18 mouse cellular contexts compared by ENCODE assay signal in genomic region chr15:103259989-103260388, GRCm38 (mm10). TPM values are rescaled to one million over a fixed set of nuclear protein-coding genes. Genes with fewer than 3 reads are reported as not detected.
DNase-seq lines count a peak whose midpoint lies in the region; ATAC-seq lines count a peak whose summit lies in the region.
"Had no signal": no experiment of that assay in that cellular context is flagged by ENCODE, and none has a peak within 500 bp of the region (broad histone marks: within the 10 kb centered on the region; RNA-seq: fewer than 3 reads in every experiment).

No protein-coding gene starts in this region.

- H3K36me3 ChIP-seq in embryonic facial prominence, embryonic 14.5 days (ENCODE audit: control insufficient read depth, insufficient read depth, low read length) = no peaks in the 10 kb centered on the region
- H3K36me3 ChIP-seq in embryonic facial prominence, embryonic 10.5 days (replicated peaks) = no peaks in the 10 kb centered on the region
- peaks cover 2% of the 10 kb centered on the region for H3K36me3 ChIP-seq in megakaryocyte, embryonic 14.5 days (replicated peaks; ENCODE audit: low read length)
- H3K36me3 ChIP-seq: forebrain, embryonic 10.5 days; G1E; heart, embryonic 12.5 days had no signal

- no peak for ATAC-seq in embryonic facial prominence, embryonic 14.5 days (ENCODE audit: low read depth)
- no peak for ATAC-seq in megakaryocyte, adult 5-6 weeks (ENCODE audit: poor library complexity, severe bottlenecking)
- peak; percentile 24 for ATAC-seq in megakaryocyte progenitor cell, adult 5-6 weeks (replicated peaks; ENCODE audit: poor library complexity)
- no peak for ATAC-seq in CD4-positive, CD25-positive, alpha-beta regulatory T cell, adult 4 months
- ATAC-seq: hindbrain, embryonic 16.5 days had no signal

- H3K4me3 ChIP-seq in embryonic facial prominence, embryonic 14.5 days (ENCODE audit: low read depth, low read length) = no peak overlapping the region
- H3K4me3 ChIP-seq in embryonic facial prominence, embryonic 10.5 days = no peak overlapping the region
- H3K4me3 ChIP-seq in megakaryocyte, embryonic 14.5 days (replicated peaks) = peak overlapping the region; percentile 82
- H3K4me3 ChIP-seq: forebrain, embryonic 10.5 days; gastrocnemius, adult 2 months; heart, embryonic 12.5 days; myocyte had no signal

- H3K27ac ChIP-seq in embryonic facial prominence, embryonic 14.5 days (replicated peaks; ENCODE audit: low read depth, low read length) = no peak overlapping the region
- no peak overlapping the region for H3K27ac ChIP-seq in embryonic facial prominence, embryonic 10.5 days (replicated peaks)
- H3K27ac ChIP-seq: forebrain, embryonic 10.5 days; gastrocnemius, adult 2 months had no signal

- H3K4me1 ChIP-seq in embryonic facial prominence, embryonic 14.5 days (ENCODE audit: control insufficient read depth, insufficient read depth, low read length) = peaks cover 15% of the 10 kb centered on the region
- peaks cover 15% of the 10 kb centered on the region for H3K4me1 ChIP-seq in embryonic facial prominence, embryonic 10.5 days
- H3K4me1 ChIP-seq in megakaryocyte, embryonic 14.5 days = peaks cover 90% of the 10 kb centered on the region

- no peak overlapping the region for H3K4me2 ChIP-seq in embryonic facial prominence, embryonic 14.5 days (ENCODE audit: low read depth, low read length)
- H3K4me2 ChIP-seq: heart, embryonic 12.5 days had no signal

- 37% methylated on average over 1 of the region's 1 CpGs for WGBS in embryonic facial prominence, embryonic 14.5 days
- whole genome bisulfite sequencing in embryonic facial prominence, embryonic 10.5 days = 60% methylated on average over 1 of the region's 1 CpGs

- no peak overlapping the region for H3K9ac ChIP-seq in embryonic facial prominence, embryonic 14.5 days (ENCODE audit: low read depth, low read length)
- H3K9ac ChIP-seq: heart, embryonic 12.5 days had no signal

- peak; percentile 64 for DNase-seq in embryonic facial prominence, embryonic 14.5 days (ENCODE audit: low spot score)
- DNase-seq in embryonic facial prominence, embryonic 10.5 days (ENCODE audit: low spot score) = no peak
- peak; percentile 29 to 60 for DNase-seq in kidney, postnatal 36 days
- no peak for DNase-seq in cerebellum, postnatal 36 days
- DNase-seq: adrenal gland, adult 2 months; gastrocnemius, adult 2 months; right cerebral cortex, postnatal 4 days had no signal

- no peaks in the 10 kb centered on the region for H3K9me3 ChIP-seq in embryonic facial prominence, embryonic 14.5 days (ENCODE audit: control insufficient read depth, low read length)
- no peaks in the 10 kb centered on the region for H3K9me3 ChIP-seq in embryonic facial prominence, embryonic 10.5 days
- H3K9me3 ChIP-seq in megakaryocyte, embryonic 14.5 days = no peaks in the 10 kb centered on the region
- H3K9me3 ChIP-seq: forebrain, embryonic 10.5 days; G1E; heart, embryonic 12.5 days had no signal

- H3K27me3 ChIP-seq in embryonic facial prominence, embryonic 14.5 days (replicated peaks; ENCODE audit: control insufficient read depth, insufficient read depth, low read length) = no peaks in the 10 kb centered on the region
- peaks cover 15% of the 10 kb centered on the region for H3K27me3 ChIP-seq in embryonic facial prominence, embryonic 10.5 days (replicated peaks; ENCODE audit: low read depth, poor library complexity, severe bottlenecking)
- H3K27me3 ChIP-seq in megakaryocyte, embryonic 14.5 days (replicated peaks) = no peaks in the 10 kb centered on the region
- H3K27me3 ChIP-seq: heart, embryonic 12.5 days had no signal

RNA-seq across cellular contexts. Expression of gene Nfe2, which starts 1.8 kb away (rescaled TPM):
- polyA plus RNA-seq in embryonic facial prominence, embryonic 14.5 days (2014; fragmentation: Nextera tagmentation; extraction: Ambion mirVana) = 2.1 and 2.5 TPM in 2 replicates
- polyA plus RNA-seq in embryonic facial prominence, embryonic 10.5 days (2016; fragmentation: Nextera tagmentation; extraction: Ambion mirVana) = 4.7 and 5.9 TPM in 2 replicates
- polyA plus RNA-seq in megakaryocyte, embryonic 14.5 days (2012; ENCODE audit: insufficient read depth, low replicate concordance) = 321 and 342 TPM in 2 replicates
- total RNA-seq in megakaryocyte, adult 5-6 weeks (2015) = 205 and 258 TPM in 2 replicates
- total RNA-seq in megakaryocyte, adult 5-6 weeks (2017) = 218 and 249 TPM in 2 replicates
- 115 and 140 TPM in 2 replicates for total RNA-seq in megakaryocyte progenitor cell, adult 5-6 weeks (2015)
- total RNA-seq in megakaryocyte progenitor cell, adult 5-6 weeks (2017) = 126 and 148 TPM in 2 replicates
- under 1 TPM; 0.34 to 0.84 TPM for polyA plus RNA-seq in CD4-positive, CD25-positive, alpha-beta regulatory T cell, adult 4 months (2017; shearing (Covaris generic))
- total RNA-seq: gastrocnemius, adult 2 months; layer of hippocampus, adult 8-10 months; left cerebral cortex, postnatal 14 days had no signal

RNA-seq across cellular contexts. Expression of gene Copz1, which starts 12.5 kb away (rescaled TPM):
- 274 and 289 TPM in 2 replicates for polyA plus RNA-seq in embryonic facial prominence, embryonic 14.5 days (2014; fragmentation: Nextera tagmentation; extraction: Ambion mirVana)
- 281 and 285 TPM in 2 replicates for polyA plus RNA-seq in embryonic facial prominence, embryonic 10.5 days (2016; fragmentation: Nextera tagmentation; extraction: Ambion mirVana)
- polyA plus RNA-seq in megakaryocyte, embryonic 14.5 days (2012; ENCODE audit: insufficient read depth, low replicate concordance) = 33.2 and 56.2 TPM in 2 replicates
- total RNA-seq in megakaryocyte, adult 5-6 weeks (2015) = 246 and 255 TPM in 2 replicates
- total RNA-seq in megakaryocyte, adult 5-6 weeks (2017) = 87.7 and 93.9 TPM in 2 replicates
- total RNA-seq in megakaryocyte progenitor cell, adult 5-6 weeks (2015) = 245 and 256 TPM in 2 replicates
- 75.9 and 91.4 TPM in 2 replicates for total RNA-seq in megakaryocyte progenitor cell, adult 5-6 weeks (2017)
- 100 to 1,000 TPM; 213 to 244 TPM for polyA plus RNA-seq in CD4-positive, CD25-positive, alpha-beta regulatory T cell, adult 4 months (2017; shearing (Covaris generic))

RNA-seq across cellular contexts. Expression of gene Hnrnpa1, which starts 19.8 kb away (rescaled TPM):
- polyA plus RNA-seq in embryonic facial prominence, embryonic 14.5 days (2014; fragmentation: Nextera tagmentation; extraction: Ambion mirVana) = 573 and 661 TPM in 2 replicates
- polyA plus RNA-seq in embryonic facial prominence, embryonic 10.5 days (2016; fragmentation: Nextera tagmentation; extraction: Ambion mirVana) = 1,897 and 1,928 TPM in 2 replicates
- polyA plus RNA-seq in megakaryocyte, embryonic 14.5 days (2012; ENCODE audit: insufficient read depth, low replicate concordance) = 12.1 and 56.4 TPM in 2 replicates
- total RNA-seq in megakaryocyte, adult 5-6 weeks (2015) = 320 and 365 TPM in 2 replicates
- total RNA-seq in megakaryocyte, adult 5-6 weeks (2017) = 765 and 767 TPM in 2 replicates
- 700 and 701 TPM in 2 replicates for total RNA-seq in megakaryocyte progenitor cell, adult 5-6 weeks (2015)
- total RNA-seq in megakaryocyte progenitor cell, adult 5-6 weeks (2017) = 1,324 and 1,596 TPM in 2 replicates
- polyA plus RNA-seq in CD4-positive, CD25-positive, alpha-beta regulatory T cell, adult 4 months (2017; shearing (Covaris generic)) = 100 to 1,000 TPM; 322 to 361 TPM

RNA-seq across cellular contexts. Expression of gene Cbx5, which starts 20.4 kb away (rescaled TPM):
- 112 and 126 TPM in 2 replicates for polyA plus RNA-seq in embryonic facial prominence, embryonic 14.5 days (2014; fragmentation: Nextera tagmentation; extraction: Ambion mirVana)
- 202 and 206 TPM in 2 replicates for polyA plus RNA-seq in embryonic facial prominence, embryonic 10.5 days (2016; fragmentation: Nextera tagmentation; extraction: Ambion mirVana)
- polyA plus RNA-seq in megakaryocyte, embryonic 14.5 days (2012; ENCODE audit: insufficient read depth, low replicate concordance) = 0.77 and 1.5 TPM in 2 replicates
- 56.0 and 60.5 TPM in 2 replicates for total RNA-seq in megakaryocyte, adult 5-6 weeks (2015)
- total RNA-seq in megakaryocyte, adult 5-6 weeks (2017) = 113 and 133 TPM in 2 replicates
- total RNA-seq in megakaryocyte progenitor cell, adult 5-6 weeks (2015) = 112 and 119 TPM in 2 replicates
- 194 and 261 TPM in 2 replicates for total RNA-seq in megakaryocyte progenitor cell, adult 5-6 weeks (2017)
- 10 to 100 TPM; 20.0 to 24.9 TPM for polyA plus RNA-seq in CD4-positive, CD25-positive, alpha-beta regulatory T cell, adult 4 months (2017; shearing (Covaris generic))

RNA-seq across cellular contexts. Expression of gene Gpr84, which starts 50.4 kb away (rescaled TPM):
- polyA plus RNA-seq in embryonic facial prominence, embryonic 14.5 days (2014; fragmentation: Nextera tagmentation; extraction: Ambion mirVana) = 0.13 and 0.47 TPM in 2 replicates
- polyA plus RNA-seq in embryonic facial prominence, embryonic 10.5 days (2016; fragmentation: Nextera tagmentation; extraction: Ambion mirVana) = 0.16 and 0.29 TPM in 2 replicates
- polyA plus RNA-seq in megakaryocyte, embryonic 14.5 days (2012; ENCODE audit: insufficient read depth, low replicate concordance) = 1.00 and 1.6 TPM in 2 replicates
- 2.9 and 3.8 TPM in 2 replicates for total RNA-seq in megakaryocyte, adult 5-6 weeks (2015)
- total RNA-seq in megakaryocyte, adult 5-6 weeks (2017) = 1.7 and 3.3 TPM in 2 replicates
- total RNA-seq in megakaryocyte progenitor cell, adult 5-6 weeks (2015) = 1.8 and 3.4 TPM in 2 replicates
- total RNA-seq in megakaryocyte progenitor cell, adult 5-6 weeks (2017) = 1.8 and 2.3 TPM in 2 replicates
- polyA plus RNA-seq in CD4-positive, CD25-positive, alpha-beta regulatory T cell, adult 4 months (2017; shearing (Covaris generic)) = not detected
- total RNA-seq: adrenal gland, adult 2 months; G1E; gastrocnemius, adult 2 months had no signal
- polyA plus RNA-seq: G1E had no signal

Comparison
In these comparisons a context has a peak if more than half of its experiments do, and no peak if none do; other contexts are left out.
1. DNase-seq: peak in embryonic facial prominence, embryonic 14.5 days (single experiment) and kidney, postnatal 36 days (2 of 2); none in embryonic facial prominence, embryonic 10.5 days (single experiment) and cerebellum, postnatal 36 days (0 of 2).
2. RNA of gene Nfe2, which starts 1.8 kb away (polyA plus RNA-seq): 321 to 342 TPM in megakaryocyte, embryonic 14.5 days; 4.7 to 5.9 TPM in embryonic facial prominence, embryonic 10.5 days, 2.1 to 2.5 TPM in embryonic facial prominence, embryonic 14.5 days and 0.34 to 0.84 TPM in CD4-positive, CD25-positive, alpha-beta regulatory T cell, adult 4 months; every median in the first group is over 10 times any median in the second.